ENCODE assay signal across 25 mouse cellular contexts in genomic region chr2:109618341-109619058, GRCm38 (mm10). TPM values are rescaled to one million over a fixed set of nuclear protein-coding genes. Genes with fewer than 3 reads are reported as not detected.
DNase-seq lines count a peak whose midpoint lies in the region; ATAC-seq and TF ChIP-seq lines count a peak whose summit lies in the region.
"Had no signal": no experiment of that assay in that cellular context is flagged by ENCODE, and none has a peak within 500 bp of the region (broad histone marks: within the 10 kb centered on the region; RNA-seq: fewer than 3 reads in every experiment).

No protein-coding gene starts in this region.

- no peaks in the 10 kb centered on the region for H3K9me3 ChIP-seq in kidney, embryonic 14.5 days (ENCODE audit: control insufficient read depth, low read length)
- no peaks in the 10 kb centered on the region for H3K9me3 ChIP-seq in midbrain, embryonic 11.5 days (ENCODE audit: control insufficient read depth, low read length)
- no peaks in the 10 kb centered on the region for H3K9me3 ChIP-seq in midbrain, embryonic 13.5 days
- H3K9me3 ChIP-seq in heart, embryonic 10.5 days: no peaks in the 10 kb centered on the region
- H3K9me3 ChIP-seq in liver, embryonic 12.5 days (replicated peaks): no peaks in the 10 kb centered on the region
- H3K9me3 ChIP-seq: embryonic facial prominence, embryonic 10.5 days; heart, embryonic 13.5 days; limb, embryonic 12.5 days; liver, embryonic 13.5 days; midbrain, embryonic 10.5 days had no signal

- no peak overlapping the region for H3K27ac ChIP-seq in kidney, embryonic 14.5 days (ENCODE audit: low read depth, low read length)
- H3K27ac ChIP-seq in midbrain, embryonic 11.5 days (ENCODE audit: low read depth, low read length): no peak overlapping the region
- no peak overlapping the region for H3K27ac ChIP-seq in midbrain, embryonic 13.5 days
- no peak overlapping the region for H3K27ac ChIP-seq in heart, embryonic 10.5 days
- H3K27ac ChIP-seq in liver, embryonic 12.5 days: no peak overlapping the region
- H3K27ac ChIP-seq: embryonic facial prominence, embryonic 10.5 days; heart, embryonic 13.5 days; hindbrain, embryonic 14.5 days; limb, embryonic 12.5 days; liver, embryonic 13.5 days; midbrain, embryonic 10.5 days had no signal

- TF ChIP-seq POLR2A in brain, embryonic 14.5 days (IDR thresholded peaks at IDR 0.05; ENCODE audit: borderline replicate concordance, extremely low read depth, insufficient read depth, insufficient read length, poor library complexity, severe bottlenecking): no peak

- DNase-seq in kidney, adult 18-20 months: no peak
- peak; percentile 64 for DNase-seq in midbrain, embryonic 11.5 days (ENCODE audit: low spot score, missing footprints)
- peak; percentile 3 for DNase-seq in brain, embryonic 14.5 days (ENCODE audit: low read depth)
- peak; percentile 21 to 22 for DNase-seq in left cerebral cortex, postnatal 36 days (ENCODE audit: low spot score in 2 of 2)
- DNase-seq in heart, embryonic 10.5 days (ENCODE audit: low spot score): no peak
- DNase-seq: adrenal gland, postnatal 25 days; cerebellum, adult 2 months; kidney, postnatal 14 days; liver, embryonic 13.5 days; lung, embryonic 14.5 days; lung, postnatal 36 days; thymus, postnatal 25 days had no signal

- intact Hi-C loops in left cerebral cortex, postnatal 36 days (cut with DNase I): no loop called here

- H3K4me2 ChIP-seq in kidney, embryonic 14.5 days (replicated peaks; ENCODE audit: low read depth, low read length): no peak overlapping the region
- H3K4me2 ChIP-seq in midbrain, embryonic 11.5 days: no peak overlapping the region
- H3K4me2 ChIP-seq in midbrain, embryonic 13.5 days (replicated peaks): no peak overlapping the region
- no peak overlapping the region for H3K4me2 ChIP-seq in liver, embryonic 12.5 days
- H3K4me2 ChIP-seq: heart, embryonic 13.5 days; hindbrain, embryonic 14.5 days; limb, embryonic 12.5 days; liver, embryonic 13.5 days; lung, embryonic 14.5 days had no signal

- no peaks in the 10 kb centered on the region for H3K36me3 ChIP-seq in kidney, embryonic 14.5 days (ENCODE audit: control insufficient read depth, insufficient read depth, low read length)
- no peaks in the 10 kb centered on the region for H3K36me3 ChIP-seq in midbrain, embryonic 11.5 days (ENCODE audit: control insufficient read depth, insufficient read depth, low read length)
- H3K36me3 ChIP-seq in midbrain, embryonic 13.5 days: no peaks in the 10 kb centered on the region
- H3K36me3 ChIP-seq in heart, embryonic 10.5 days: no peaks in the 10 kb centered on the region
- no peaks in the 10 kb centered on the region for H3K36me3 ChIP-seq in liver, embryonic 12.5 days
- H3K36me3 ChIP-seq: embryonic facial prominence, embryonic 10.5 days; heart, embryonic 13.5 days; limb, embryonic 12.5 days; liver, embryonic 13.5 days; midbrain, embryonic 10.5 days had no signal

- H3K9ac ChIP-seq in kidney, embryonic 14.5 days (ENCODE audit: low read depth, low read length): no peak overlapping the region
- H3K9ac ChIP-seq in midbrain, embryonic 11.5 days (ENCODE audit: low read length): no peak overlapping the region
- H3K9ac ChIP-seq in midbrain, embryonic 13.5 days (replicated peaks): no peak overlapping the region
- H3K9ac ChIP-seq in liver, embryonic 12.5 days: no peak overlapping the region
- H3K9ac ChIP-seq: heart, embryonic 13.5 days; hindbrain, embryonic 14.5 days; limb, embryonic 12.5 days; liver, embryonic 13.5 days; lung, embryonic 14.5 days had no signal

- WGBS in kidney, embryonic 14.5 days: 53% methylated on average over 9 of the region's 9 CpGs
- WGBS in midbrain, embryonic 11.5 days: 87% methylated on average over 9 of the region's 9 CpGs
- WGBS in midbrain, embryonic 13.5 days: 90% methylated on average over 9 of the region's 9 CpGs
- 82% methylated on average over 9 of the region's 9 CpGs for WGBS in heart, embryonic 10.5 days
- WGBS in liver, embryonic 12.5 days (ENCODE audit: insufficient replicate concordance): 70% methylated on average over 9 of the region's 9 CpGs

- ATAC-seq in kidney, embryonic 14.5 days (ENCODE audit: low FRiP score, low TSS enrichment): peak; percentile 89
- ATAC-seq in midbrain, embryonic 11.5 days (ENCODE audit: low FRiP score): no peak
- no peak for ATAC-seq in midbrain, embryonic 13.5 days
- no peak for ATAC-seq in liver, embryonic 12.5 days

- no peaks in the 10 kb centered on the region for H3K4me1 ChIP-seq in kidney, embryonic 14.5 days (ENCODE audit: control insufficient read depth, insufficient read depth, low read length)
- no peaks in the 10 kb centered on the region for H3K4me1 ChIP-seq in midbrain, embryonic 11.5 days (ENCODE audit: control insufficient read depth, insufficient read depth, low read length)
- H3K4me1 ChIP-seq in midbrain, embryonic 13.5 days (replicated peaks): peaks cover 7% of the 10 kb centered on the region
- H3K4me1 ChIP-seq in heart, embryonic 10.5 days: no peaks in the 10 kb centered on the region
- no peaks in the 10 kb centered on the region for H3K4me1 ChIP-seq in liver, embryonic 12.5 days
- H3K4me1 ChIP-seq: embryonic facial prominence, embryonic 10.5 days; heart, embryonic 13.5 days; limb, embryonic 12.5 days; liver, embryonic 13.5 days; midbrain, embryonic 10.5 days had no signal

- no peaks in the 10 kb centered on the region; the same call in 1 of the 2 replicates for H3K27me3 ChIP-seq in kidney, embryonic 14.5 days (ENCODE audit: control insufficient read depth, insufficient read depth, low read length)
- no peaks in the 10 kb centered on the region for H3K27me3 ChIP-seq in midbrain, embryonic 11.5 days (ENCODE audit: control insufficient read depth, insufficient read depth, low read length)
- H3K27me3 ChIP-seq in midbrain, embryonic 13.5 days: no peaks in the 10 kb centered on the region
- no peaks in the 10 kb centered on the region for H3K27me3 ChIP-seq in heart, embryonic 10.5 days (ENCODE audit: insufficient read depth, poor library complexity, severe bottlenecking)
- H3K27me3 ChIP-seq in liver, embryonic 12.5 days (replicated peaks): no peaks in the 10 kb centered on the region
- H3K27me3 ChIP-seq: CH12.LX; heart, embryonic 13.5 days; limb, embryonic 12.5 days; liver, embryonic 13.5 days had no signal

- no peak overlapping the region for H3K4me3 ChIP-seq in kidney, embryonic 14.5 days (ENCODE audit: low read length)
- H3K4me3 ChIP-seq in midbrain, embryonic 11.5 days (ENCODE audit: low read depth, low read length): no peak overlapping the region
- no peak overlapping the region for H3K4me3 ChIP-seq in midbrain, embryonic 13.5 days (replicated peaks)
- no peak overlapping the region for H3K4me3 ChIP-seq in heart, embryonic 10.5 days
- H3K4me3 ChIP-seq in liver, embryonic 12.5 days: no peak overlapping the region
- H3K4me3 ChIP-seq: embryonic facial prominence, embryonic 10.5 days; heart, embryonic 13.5 days; limb, embryonic 12.5 days; liver, embryonic 13.5 days; midbrain, embryonic 10.5 days had no signal

- no peak for TF ChIP-seq CTCF in brain, embryonic 14.5 days (IDR thresholded peaks at IDR 0.05; ENCODE audit: borderline replicate concordance, extremely low read depth, insufficient read depth, insufficient read length)

RNA-seq across cellular contexts. Expression of gene Bdnf, which starts 56.0 kb away (rescaled TPM):
- polyA plus RNA-seq in kidney, embryonic 14.5 days (2014; fragmentation: Nextera tagmentation; extraction: Ambion mirVana): 0.67 and 0.79 TPM in 2 replicates
- 1.3 and 1.7 TPM in 2 replicates for polyA plus RNA-seq in midbrain, embryonic 11.5 days (2014; fragmentation: Nextera tagmentation; extraction: Ambion mirVana)
- 2.8 and 3.7 TPM in 2 replicates for polyA plus RNA-seq in midbrain, embryonic 13.5 days (2015; fragmentation: Nextera tagmentation; extraction: Ambion mirVana)
- 1.7 and 2.3 TPM in 2 replicates for polyA plus RNA-seq in brain, embryonic 14.5 days (2012; rRNA removed)
- 10 to 100 TPM; 26.9 to 30.3 TPM for total RNA-seq in left cerebral cortex, postnatal 36 days (2021)
- polyA plus RNA-seq in heart, embryonic 10.5 days (2016; fragmentation: Nextera tagmentation; extraction: Ambion mirVana): 0.97 and 2.2 TPM in 2 replicates
- 0.25 and 0.33 TPM in 2 replicates for polyA plus RNA-seq in liver, embryonic 12.5 days (2016; fragmentation: Nextera tagmentation; extraction: Ambion mirVana)
- total RNA-seq: common myeloid progenitor, adult 5-6 weeks; MEL; monocyte, adult 5-6 weeks had no signal
- polyA plus RNA-seq: small intestine, adult 2 months had no signal

Comparison
In these comparisons a context has a peak if more than half of its experiments do, and no peak if none do; other contexts are left out.
1. DNase-seq: peak in midbrain, embryonic 11.5 days (single experiment), brain, embryonic 14.5 days (single experiment) and left cerebral cortex, postnatal 36 days (2 of 2); none in kidney, adult 18-20 months (single experiment) and heart, embryonic 10.5 days (single experiment).